Mouse (Mus musculus) cerebellum, adult 9-10 months (tissue): ENCODE measurements at regions not wholly inside any gene's neighbourhood (a gene's known extent, or its start where the extent isn't known, plus 50 kb on each side); places are given as distances from the start of the nearest gene placed in this dataset.
A peak's percentile ranks its signal among the peaks of the same experiment; 100 is the strongest.

Experiments
- DNase-seq: peaks from one replicate; pipeline ENCODE4 v3.0.0; 2022

DNA sequence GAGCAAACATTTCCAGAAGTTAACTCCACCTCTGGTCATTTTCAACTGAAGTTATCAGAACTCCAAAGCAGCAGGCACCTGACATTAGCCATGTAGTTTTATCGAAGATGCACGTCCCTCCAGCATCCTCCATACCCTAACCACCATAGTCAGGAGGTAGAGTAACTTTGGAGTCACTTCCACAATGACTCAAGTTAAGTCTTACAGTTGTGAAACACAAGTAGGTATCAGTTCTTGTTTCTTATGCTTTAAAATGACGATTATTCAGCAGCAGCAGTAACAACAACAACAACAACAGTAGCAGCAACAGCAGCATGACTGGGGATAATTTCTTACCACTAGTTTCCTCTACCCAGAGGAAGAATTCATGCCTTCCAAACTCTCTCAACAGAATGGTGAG is 51.3 kb upstream of the Tank start:
- DNase-seq = no peak

DNA sequence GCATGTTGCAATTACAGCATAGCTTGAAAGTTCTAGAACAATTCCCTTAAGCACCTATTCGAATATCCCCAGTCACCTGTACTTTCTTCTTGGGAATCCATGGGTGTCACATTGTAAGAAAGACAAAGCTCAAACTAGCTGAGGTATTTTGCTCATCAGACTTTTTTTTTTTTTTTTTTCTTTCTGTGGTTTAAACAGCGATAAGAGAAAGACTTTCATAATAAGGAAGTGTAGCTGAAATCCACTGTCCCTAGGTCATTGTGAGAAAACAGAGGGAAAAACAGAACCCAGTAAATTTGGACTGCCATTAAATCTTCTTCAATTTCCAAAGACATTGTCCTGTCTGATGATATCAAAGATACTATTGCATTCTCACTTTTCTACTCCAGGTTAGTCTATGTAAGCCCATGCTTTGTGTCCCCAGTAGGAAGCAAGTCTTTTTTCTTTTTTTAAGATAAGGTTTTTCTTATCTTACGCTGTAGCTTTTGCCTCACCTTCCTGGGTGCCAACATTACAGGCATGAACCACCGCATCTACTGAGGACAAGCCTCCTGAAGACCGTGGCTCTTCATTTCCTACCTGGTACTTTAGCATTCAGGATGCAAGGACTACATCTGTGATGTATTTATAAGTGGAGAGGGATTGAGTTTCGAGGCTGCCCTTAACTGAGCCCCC is 54.2 kb upstream of the Tank start:
- no peak for DNase-seq

DNA sequence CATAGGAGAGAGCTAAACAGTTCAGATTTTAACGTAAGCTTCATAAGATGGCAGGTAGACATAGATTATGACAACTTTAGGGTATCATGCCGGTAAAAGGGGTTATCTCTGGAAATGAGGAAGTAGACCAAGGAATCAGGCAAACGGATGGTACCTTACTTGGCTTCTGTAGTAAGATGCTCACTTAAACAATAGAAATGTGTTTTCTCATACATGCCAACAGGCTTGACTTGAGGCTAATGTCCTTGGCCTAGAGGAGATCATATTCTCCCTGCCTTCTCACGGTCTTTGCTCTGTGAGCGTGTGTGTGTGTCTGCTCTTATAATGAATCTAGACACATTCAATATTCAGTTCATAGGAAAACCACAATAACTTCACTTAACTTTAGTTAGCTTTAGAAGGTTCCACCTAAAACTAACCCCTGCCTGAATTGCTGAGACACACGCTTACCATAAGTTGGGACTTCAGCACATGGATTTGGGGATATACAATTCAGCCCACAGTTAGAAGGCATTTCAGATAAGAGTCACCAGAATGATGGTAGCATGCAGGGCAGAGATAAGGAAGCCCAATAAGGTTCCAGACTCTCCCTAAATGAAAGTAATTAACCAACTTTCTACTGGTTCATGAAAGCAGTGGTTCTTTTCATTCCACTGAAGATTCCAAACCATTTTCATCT is 63.8 kb upstream of the Tank start:
- no peak for DNase-seq

DNA sequence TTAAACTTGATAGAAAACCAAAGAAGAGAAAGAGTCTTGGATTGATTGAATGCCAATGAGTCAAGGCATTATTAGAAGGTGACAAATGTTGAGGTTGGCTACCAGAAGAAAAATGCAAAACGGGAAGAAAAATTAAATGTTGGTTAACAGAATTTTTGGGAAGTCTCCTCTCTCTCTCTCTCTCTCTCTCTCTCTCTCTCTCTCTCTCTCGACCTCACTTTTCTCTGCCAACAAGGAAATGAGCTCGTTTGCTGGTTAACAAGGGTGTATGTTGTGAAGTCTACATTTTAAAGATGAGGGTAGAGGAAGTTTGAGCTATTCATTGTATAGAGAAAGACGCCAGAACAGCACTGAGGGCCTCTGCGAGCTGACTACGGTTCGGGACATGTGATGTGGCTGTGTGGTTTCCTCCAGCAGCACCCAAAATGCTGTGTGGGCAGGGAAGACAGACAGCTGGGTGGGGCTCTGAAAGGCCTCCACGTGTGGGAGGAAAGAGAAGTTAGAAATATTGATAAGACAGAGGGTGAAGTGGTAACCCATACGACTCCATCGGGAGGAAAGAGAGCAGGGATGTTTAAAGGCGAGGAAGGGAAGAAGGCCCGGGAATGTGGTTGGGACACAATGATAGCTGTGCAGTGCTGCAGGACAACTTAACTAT is 64.5 kb upstream of the Tank start:
- DNase-seq = no peak

DNA sequence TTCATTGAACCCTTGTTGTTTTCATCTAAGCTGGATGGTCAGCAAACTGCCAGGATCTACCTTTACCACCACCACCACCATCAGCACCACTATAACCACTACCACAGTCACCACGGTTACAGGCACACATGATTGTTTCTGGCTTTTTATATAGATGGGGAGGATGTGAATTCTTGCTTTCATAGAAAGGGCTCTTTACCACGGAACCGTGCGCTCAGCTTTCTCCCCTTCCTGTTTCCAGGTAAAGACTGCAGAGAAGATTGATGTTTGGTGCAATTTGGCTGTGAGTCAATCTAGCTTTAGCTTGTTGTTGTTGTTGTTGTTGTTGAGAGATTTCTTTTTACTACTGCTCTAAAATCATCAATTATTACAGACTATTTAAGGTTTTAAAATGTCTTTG is 74.8 kb upstream of the Tank start:
- no peak for DNase-seq

DNA sequence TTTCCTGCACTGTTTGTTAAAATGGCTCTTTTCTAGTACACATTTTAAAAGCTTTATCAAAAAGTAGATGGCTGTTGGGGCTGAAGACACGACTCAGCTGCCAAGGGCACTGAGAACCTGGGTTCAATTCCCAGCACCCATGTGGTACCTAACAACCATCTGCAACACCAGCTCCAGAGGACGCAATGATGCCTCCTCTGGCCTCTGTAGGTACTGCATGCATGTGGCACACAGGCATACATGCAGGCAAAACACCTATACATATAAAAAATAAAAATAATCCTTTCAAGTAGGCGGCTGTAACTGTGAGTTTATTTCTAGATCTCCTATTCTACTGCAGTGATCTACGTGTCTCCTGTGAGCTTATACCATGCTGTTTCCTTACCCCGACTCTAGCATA is 76.5 kb upstream of the Tank start:
- DNase-seq = no peak

DNA sequence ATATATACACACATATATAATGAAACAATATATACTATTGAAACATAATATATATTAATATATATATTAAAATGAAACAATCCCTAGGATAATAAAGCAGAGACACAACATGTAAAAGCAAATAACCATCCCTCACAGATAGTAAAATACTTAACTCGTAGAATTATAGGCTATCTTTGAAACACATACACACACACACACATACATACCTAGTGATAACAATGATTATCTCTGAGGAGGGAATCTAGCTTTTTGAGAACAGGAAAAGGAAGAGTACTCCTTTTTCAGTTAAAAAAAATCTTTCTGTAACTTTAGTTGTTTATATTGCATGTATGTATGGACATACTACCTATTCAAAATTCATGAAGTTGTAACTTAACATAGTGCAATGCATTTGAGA is 79.1 kb upstream of the Tank start:
- no peak for DNase-seq

DNA sequence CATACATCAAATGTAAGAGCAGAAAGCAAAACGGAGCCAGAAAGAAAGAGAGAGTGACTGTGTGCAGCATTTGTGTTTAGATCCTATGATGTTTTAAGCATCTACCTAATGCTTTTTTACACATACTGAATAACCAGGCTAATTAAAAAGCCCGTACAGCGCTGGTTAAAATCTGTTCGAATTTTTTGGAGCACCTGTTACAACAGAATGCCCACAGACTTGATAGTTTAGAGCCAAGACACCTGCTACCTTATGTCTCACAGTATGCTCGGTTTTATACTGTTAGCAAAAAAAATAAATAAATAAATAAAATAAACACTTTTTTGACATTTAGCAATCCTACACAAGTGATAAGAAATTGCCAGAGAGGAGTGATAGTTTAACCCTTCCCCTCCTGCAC is 80.5 kb upstream of the Tank start:
- no peak for DNase-seq

DNA sequence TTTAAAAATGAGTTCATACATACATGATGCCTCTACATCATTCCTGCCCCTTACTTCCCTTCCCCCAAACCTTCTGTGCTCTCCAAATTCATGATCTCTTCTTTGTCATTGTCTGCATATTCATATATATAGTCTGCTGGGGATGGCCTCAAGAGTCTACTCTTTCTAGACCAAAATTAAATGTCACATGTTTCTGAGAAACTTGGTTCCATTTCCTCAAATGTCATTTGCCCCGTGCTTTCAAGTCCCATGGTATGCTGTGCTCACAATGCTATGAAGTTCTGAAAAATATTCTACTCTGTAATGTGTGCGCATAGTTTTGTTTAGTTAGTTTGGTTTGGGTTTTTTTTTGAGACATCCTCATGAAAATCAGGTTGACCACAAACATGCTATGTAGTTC is 81.4 kb upstream of the Tank start:
- DNase-seq = no peak

DNA sequence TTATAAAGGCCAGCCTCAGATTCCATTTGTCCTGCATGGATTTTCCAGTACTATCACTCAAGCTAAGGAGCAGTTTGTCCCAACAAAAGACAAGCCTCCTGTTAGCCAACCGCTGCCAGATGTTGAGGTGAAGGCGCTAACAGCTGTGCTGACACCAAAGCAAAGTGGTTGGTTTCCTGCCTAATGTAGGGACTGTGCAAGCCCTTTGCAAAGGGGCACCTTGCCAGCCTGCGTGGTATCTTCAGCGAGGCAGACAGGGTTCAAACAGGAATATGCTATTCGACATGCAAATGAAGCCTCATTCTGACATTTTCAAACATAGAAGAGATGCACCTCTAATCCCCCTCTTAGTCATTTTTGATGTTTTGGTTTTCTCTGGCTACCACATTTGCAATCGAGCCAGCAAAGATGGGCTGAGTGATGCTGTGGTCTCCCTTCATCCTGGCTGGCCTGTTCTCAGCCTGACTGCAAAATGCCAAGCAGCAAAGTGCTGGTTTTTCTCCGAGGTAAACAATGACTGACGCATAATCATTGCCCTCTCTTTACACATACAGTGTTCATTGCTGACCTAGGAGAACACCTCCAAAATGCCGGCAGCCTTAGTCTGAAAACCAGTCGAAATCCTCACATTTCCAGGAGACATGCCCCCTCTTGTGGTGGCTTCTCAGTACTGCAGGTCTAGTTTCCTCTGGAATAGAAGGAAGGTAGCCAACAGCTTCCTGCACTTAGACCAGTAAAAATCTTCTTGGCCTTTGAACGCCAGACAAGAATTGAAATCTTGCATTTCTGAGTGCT is 84.3 kb upstream of the Tank start:
- peak; percentile 83 for DNase-seq

DNA sequence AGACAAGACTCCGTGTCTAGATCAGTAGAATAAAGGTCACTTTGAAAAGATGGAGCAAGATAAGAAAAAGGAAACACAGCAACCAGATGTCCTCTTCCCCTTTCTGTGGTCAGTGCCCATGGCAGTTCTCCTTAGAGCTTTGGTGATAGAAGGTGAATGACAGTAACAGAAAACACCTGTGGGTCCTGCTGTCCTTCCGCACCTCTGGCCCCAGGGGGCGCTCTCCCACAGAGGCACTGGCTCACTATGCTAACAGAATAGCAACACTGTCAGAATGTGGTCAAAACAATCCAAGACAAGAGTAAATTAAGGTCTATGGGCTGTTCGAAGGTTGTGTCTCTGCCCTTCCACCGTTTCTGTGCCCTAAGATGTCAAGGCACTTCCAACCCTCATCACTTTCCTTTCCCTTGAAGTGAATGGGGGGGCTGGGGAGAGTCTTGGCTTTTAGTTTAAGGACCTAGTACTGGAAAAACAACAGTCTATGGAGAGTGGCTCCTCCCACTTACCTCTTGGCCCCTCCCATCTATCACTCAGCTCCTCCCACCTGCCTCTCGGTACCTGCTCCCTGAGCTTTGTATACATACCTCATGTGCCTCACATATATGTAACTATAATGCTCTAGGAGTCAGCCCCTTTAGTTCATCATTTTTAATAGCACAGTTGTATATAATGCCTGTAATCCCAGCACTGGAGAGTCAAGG is 86.2 kb upstream of the Tank start:
- no peak for DNase-seq

DNA sequence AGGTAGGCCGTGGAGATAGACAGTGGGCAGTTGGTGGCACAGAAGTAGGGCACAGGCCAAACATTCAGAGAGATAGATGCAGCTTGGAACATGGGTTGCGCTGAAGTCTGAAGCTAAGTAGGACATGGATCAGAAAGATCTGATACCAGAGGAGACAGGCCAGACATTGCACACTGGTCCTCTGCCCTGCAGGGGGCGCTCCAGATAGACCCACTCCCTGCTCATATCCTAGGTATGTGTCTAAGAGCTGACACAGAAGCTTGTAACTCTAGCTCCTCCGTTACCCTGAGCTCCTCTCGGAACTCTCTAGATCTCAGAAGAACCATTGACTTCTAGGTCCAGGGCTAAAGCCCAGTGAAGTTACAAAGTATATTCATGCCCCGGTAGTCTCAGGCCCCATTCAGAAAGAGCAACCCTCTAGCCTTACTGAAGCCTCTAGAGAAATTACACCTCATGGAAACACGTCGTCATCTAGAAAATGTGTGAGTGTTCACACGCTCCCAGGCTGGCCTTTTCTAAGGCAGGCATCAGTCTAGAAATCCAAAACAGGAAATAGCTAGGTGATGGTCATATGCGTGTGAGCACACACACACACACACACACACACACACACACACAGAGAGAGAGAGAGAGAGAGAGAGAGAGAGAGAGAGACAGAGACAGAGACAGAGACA is 87.8 kb upstream of the Tank start:
- no peak for DNase-seq

DNA sequence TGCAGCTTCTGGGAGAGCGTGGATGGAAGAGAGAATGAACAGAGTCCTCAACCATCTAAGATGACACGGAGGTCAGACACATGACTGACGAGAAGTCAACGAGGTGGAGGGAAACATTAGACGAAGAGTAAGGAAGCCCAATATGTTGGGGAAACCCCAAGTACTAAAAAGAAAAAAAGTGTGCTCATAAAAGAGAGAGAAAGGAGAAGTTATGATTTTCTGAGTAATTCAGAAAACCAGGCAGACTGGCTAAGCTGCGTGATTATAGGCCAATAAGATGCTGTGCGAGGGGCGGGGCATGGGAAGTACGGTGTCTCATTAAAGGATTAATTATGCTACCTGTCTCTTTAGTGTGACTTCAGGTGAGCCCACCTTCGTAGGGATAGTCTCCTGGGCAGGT is 88.6 kb upstream of the Tank start:
- DNase-seq = no peak

DNA sequence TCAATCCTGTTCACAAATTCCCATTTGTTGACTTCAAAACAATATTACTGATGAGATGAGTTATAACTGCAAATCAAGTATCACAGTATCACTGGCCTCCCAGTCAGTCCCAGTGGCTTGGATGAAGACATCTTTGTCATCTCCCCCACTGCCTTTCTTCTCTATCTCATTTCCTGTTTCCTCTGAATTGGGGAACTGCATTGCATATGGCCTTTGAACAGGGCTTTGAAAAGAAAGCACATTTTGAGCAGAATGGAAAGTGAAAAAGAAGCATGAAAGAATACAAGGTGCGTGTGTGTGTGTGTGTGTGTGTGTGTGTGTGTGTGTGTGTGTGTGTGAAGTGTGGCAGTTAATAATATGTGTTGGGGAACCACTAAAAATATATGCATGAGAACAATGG is 94.6 kb upstream of the Tank start:
- no peak for DNase-seq

DNA sequence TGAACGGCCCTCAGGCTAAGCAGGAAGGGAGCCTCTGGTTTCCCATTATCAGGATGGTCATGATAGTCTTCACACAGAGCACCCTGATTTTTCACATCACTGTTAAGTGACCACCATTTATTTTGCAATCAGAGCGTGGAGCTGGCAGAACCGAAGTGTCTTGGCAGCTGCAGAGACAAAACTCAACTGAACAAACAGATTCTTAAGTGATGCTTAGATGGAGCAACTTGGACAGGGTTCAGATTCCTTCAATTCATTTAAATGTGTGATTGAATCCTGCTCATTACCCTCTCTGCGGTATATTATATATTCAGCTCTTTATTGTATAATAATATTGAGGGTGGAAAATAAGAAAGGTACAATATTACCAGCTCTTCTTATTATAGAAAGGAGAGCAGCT is 101.7 kb upstream of the Tank start:
- no peak for DNase-seq

DNA sequence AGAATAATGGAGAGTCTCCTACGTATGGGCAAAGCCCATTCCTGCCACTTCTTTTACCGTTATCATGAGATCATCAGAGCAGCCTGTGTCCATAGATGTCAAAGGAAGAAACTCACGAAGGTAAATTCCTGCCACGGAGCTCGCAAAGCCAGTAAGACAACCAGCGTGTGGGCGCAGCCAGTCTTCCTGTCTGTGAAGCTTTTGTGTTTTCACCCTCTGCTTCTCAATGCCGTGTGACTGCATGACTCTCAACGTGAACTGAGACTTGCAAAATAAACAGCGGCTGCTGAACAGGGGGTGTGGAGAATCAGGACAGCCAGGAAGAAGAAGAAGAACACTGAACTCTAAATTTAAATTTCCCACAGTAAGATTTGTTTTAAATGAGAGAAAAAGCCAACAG is 103.8 kb upstream of the Tank start:
- no peak for DNase-seq

DNA sequence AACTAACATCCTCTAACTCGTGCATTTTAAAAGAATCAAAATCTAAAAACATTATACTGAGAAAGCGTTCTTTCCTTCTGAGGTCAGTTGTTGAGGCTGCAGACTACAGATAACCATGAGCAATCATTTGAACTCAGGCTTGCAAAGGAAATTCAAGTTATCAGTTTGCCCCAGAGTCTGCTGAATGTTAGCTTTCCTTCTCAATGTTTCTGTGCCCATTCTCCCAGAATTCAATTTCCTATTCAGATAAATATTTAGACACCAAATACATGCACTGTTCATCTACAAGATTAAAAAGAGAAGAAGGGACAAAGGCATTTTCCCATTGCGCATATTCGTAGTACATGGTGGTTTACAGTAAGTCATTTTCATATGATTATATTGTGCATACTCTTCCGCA is 107.9 kb upstream of the Tank start:
- DNase-seq = no peak

DNA sequence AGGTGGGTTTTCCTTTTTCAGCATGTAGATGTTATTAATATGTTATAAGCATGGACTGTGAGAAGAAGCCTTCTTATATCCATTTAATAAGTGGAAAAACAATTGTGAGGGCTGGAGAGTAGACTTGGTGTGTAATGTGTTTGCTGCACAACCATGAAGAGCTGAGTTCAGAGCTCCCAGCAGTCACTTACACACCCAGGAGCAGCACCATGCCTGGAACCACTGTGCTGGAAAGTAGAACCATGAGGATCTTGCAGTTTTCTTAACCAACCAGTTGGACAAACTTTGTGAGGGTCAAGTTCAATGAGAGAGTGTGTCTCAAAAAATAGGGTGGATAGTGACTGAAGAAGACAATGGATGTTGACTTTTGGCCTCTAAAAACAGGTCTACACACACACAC is 108.3 kb upstream of the Tank start:
- no peak for DNase-seq

DNA sequence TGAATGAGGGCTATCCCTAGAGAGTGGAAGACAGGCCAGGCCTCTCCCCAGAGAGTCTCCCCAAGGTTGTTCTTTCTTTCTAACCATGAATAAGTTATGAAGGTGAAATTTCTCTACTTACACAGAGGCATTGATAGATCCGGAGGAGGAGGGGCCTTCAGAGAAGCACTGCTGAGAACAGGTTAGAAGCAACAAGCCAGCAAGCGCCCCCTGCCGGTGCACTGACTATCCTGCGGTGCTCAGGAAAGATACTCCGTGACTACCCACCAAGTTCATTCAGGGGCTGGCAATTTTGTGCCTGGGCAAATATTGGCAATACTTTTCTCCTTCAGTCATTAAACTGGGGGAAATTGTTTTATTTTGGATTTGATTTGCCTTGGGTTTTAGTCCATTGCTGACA is 122.5 kb upstream of the Tank start:
- DNase-seq = peak; percentile 26

DNA sequence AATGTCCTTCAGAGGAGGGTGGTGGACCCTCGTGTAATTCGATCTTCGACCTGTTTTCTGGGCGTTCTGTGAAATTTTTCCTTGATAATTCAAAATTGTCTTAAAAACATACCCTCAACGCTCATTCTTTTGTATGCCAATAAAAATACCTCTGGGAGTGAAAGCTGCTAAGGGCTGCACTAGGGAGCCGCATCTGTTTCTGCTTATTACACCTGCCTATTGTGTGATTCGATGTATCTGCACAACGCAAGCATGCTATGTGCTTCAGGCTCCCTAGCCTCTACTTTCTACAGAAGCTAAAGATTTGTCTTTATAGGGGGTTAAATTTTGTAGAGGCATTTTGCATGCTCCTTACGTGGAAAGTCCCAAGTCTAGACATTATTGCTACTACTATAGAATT is 123.7 kb upstream of the Tank start:
- no peak for DNase-seq

DNA sequence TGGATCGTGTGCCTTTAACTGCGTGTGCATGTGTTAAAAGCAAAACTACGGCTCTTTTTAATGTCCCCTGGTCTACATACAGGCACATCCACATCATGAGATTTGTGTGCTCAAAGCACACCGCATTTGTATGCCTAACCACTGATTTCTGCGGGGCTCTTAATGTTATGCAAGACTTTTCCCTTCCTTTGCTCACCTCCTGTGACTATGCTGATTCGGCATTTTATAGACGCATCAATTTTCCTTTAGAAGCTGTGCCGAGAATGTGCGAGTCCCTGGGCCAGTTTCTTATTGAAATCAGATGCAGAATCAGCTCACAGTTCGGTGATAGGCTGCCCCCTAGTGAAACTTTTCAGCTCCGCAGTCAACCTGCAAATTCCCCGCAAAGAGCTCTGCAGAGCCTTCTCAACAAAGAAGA is 124.1 kb upstream of the Tank start:
- DNase-seq = peak; percentile 82

DNA sequence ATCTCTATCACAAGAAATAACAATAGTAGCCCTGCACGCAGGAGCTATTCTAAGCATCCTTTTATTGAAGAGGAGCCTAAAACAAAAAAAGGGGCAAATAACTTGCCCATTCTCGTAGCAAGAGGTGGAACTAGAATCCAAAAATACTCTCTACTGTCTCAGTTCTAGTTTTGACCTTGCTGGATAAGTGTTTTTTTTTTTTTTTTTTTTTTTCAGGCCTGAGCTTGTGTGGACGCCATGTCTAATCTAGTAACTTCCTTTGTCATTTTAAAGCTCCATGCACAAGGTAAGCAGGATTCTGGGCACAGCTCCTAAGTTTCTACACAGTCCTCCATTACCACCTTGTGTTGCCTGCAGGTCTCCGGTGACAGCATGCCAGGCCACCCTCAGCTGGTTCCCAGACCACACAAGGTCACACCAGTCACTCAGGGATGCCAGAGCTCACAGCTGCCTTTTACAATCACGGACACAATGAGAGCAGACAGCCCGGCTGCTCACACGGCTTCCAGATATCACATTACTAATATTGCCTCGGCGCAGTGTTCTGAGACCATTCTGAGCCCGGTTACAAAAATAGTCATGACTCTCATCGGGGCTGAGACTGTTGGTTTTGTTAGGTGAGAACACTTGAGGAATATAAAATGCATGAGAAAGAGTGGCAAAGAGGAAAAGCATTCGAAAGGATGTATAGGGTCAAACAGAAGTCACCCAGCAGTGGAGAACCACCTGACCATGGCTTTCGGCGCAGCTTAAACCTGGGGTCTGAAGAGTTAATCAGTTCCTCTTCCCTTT is 124.7 kb upstream of the Tank start:
- peak; percentile 13 for DNase-seq
